ENCODE assay signal across 8 mouse cellular contexts in the genomic region with DNA sequence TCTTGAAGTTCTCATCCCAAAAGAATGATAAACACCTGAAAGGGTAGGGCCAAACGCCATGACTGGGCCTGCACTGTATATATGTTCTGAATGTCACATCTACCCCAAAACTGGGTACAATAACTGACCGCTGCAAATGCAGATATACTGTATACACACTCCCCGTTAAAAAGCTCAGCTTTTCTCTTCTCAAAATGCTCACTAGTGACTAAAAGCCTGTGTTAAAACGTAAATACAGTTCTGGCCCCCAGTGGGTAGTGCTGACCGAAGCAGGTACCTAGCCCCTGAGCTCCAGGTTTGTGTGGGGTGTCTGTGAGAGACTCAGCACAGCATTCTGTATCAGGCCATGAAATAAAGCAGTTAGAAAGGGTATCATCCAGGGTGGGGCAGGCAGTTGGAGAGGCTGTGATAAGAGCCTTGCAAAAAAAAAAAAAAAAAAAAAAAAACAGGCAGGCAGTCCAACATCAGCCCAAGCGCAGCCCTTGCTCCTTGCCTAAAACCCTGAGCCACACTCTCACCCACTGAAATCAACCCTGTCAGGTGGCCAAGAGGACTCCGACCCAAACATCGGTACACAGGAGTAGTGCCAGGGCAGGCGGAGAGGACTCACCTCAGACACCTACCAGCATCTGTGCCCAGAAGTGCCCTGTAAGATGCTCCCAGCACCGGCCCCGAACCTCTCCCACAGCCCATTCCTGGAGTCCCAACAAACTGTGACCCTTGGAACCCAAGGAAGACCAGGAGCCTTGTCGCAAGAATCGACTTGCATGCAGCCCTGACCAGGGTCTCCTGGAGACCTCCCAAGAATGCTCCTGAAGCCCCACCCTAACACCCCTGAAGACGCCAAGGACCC. TPM values are rescaled to one million over a fixed set of nuclear protein-coding genes. Genes with fewer than 3 reads are reported as not detected.
DNase-seq lines count a peak whose midpoint lies in the region; ATAC-seq and TF ChIP-seq lines count a peak whose summit lies in the region.

No protein-coding gene starts in this region.

- H3K4me2 ChIP-seq in forebrain, embryonic 11.5 days (ENCODE audit: low read depth, low read length, severe bottlenecking): peak overlapping the region; percentile 70
- H3K4me2 ChIP-seq in intestine, embryonic 16.5 days (ENCODE audit: low read depth, low read length): peak overlapping the region; percentile 89
- H3K4me2 ChIP-seq in liver, postnatal 0 days (ENCODE audit: low read depth, low read length): peak overlapping the region; percentile 91

- peaks cover 18% of the 10 kb centered on the region for H3K4me1 ChIP-seq in testis, adult 2 months (ENCODE audit: control insufficient read depth, insufficient read depth, low read length)
- peaks cover 8% of the 10 kb centered on the region; the same call in 1 of the 2 replicates for H3K4me1 ChIP-seq in forebrain, embryonic 11.5 days (replicated peaks; ENCODE audit: control insufficient read depth, insufficient read depth, low read length)
- peaks cover 19% of the 10 kb centered on the region for H3K4me1 ChIP-seq in intestine, embryonic 16.5 days (ENCODE audit: control insufficient read depth, insufficient read depth, low read length)
- H3K4me1 ChIP-seq in liver, postnatal 0 days (ENCODE audit: insufficient read depth): peaks cover 55% of the 10 kb centered on the region

- no peak for TF ChIP-seq CTCF in testis, adult 2 months (IDR thresholded peaks at IDR 0.05; ENCODE audit: control insufficient read depth, insufficient read depth, insufficient replicate concordance, low read depth, low read length)
- TF ChIP-seq CTCF in liver, postnatal 0 days (IDR thresholded peaks at IDR 0.05; ENCODE audit: low read depth): no peak

- H3K9ac ChIP-seq in forebrain, embryonic 11.5 days (ENCODE audit: low read length): peak overlapping the region; percentile 84
- peak overlapping the region; percentile 79 for H3K9ac ChIP-seq in intestine, embryonic 16.5 days (ENCODE audit: low read depth, low read length)
- peak overlapping the region; percentile 95 for H3K9ac ChIP-seq in liver, postnatal 0 days (replicated peaks)

- H3K9me3 ChIP-seq in forebrain, embryonic 11.5 days (ENCODE audit: control insufficient read depth, low read length): no peaks in the 10 kb centered on the region
- no peaks in the 10 kb centered on the region for H3K9me3 ChIP-seq in intestine, embryonic 16.5 days (ENCODE audit: control insufficient read depth, low read length)
- H3K9me3 ChIP-seq in liver, postnatal 0 days (ENCODE audit: low read length): no peaks in the 10 kb centered on the region

- no peaks in the 10 kb centered on the region for H3K27me3 ChIP-seq in testis, adult 2 months (ENCODE audit: control insufficient read depth, insufficient read depth, low read length)
- H3K27me3 ChIP-seq in forebrain, embryonic 11.5 days (ENCODE audit: control insufficient read depth, insufficient read depth, low read length): no peaks in the 10 kb centered on the region
- no peaks in the 10 kb centered on the region for H3K27me3 ChIP-seq in intestine, embryonic 16.5 days (replicated peaks; ENCODE audit: control insufficient read depth, insufficient read depth, low read length)
- H3K27me3 ChIP-seq in liver, postnatal 0 days (ENCODE audit: insufficient read depth, low read length): no peaks in the 10 kb centered on the region

- 53% methylated on average over 14 of the region's 14 CpGs for WGBS in forebrain, embryonic 11.5 days
- WGBS in intestine, embryonic 16.5 days: 55% methylated on average over 14 of the region's 14 CpGs
- WGBS in liver, postnatal 0 days (ENCODE audit: insufficient replicate concordance): 27% methylated on average over 14 of the region's 14 CpGs

- ATAC-seq in forebrain, embryonic 11.5 days (replicated peaks; ENCODE audit: low FRiP score): peak; percentile 13; the same call in 1 of the 2 replicates
- ATAC-seq in intestine, embryonic 16.5 days: peak; percentile 9
- peak; percentile 54 for ATAC-seq in liver, postnatal 0 days

- DNase-seq in testis, postnatal 10 days (ENCODE audit: low spot score): no peak
- DNase-seq in forebrain, embryonic 11.5 days (ENCODE audit: low spot score): no peak
- peak; percentile 62 for DNase-seq in liver, postnatal 0 days
- no peak for DNase-seq in natural killer cell, adult 2 months (ENCODE audit: low spot score in 2 of 2)
- DNase-seq in frontal cortex, adult 2 months (ENCODE audit: extremely low spot score in 1 of 2, low spot score in 1 of 2): no peak
- no peak for DNase-seq in testis, postnatal 14 days (ENCODE audit: low spot score)

- H3K4me3 ChIP-seq in testis, adult 2 months (ENCODE audit: control insufficient read depth, low read depth, low read length): peak overlapping the region; percentile 97
- peak overlapping the region; percentile 68 for H3K4me3 ChIP-seq in forebrain, embryonic 11.5 days (ENCODE audit: low read depth, low read length)
- H3K4me3 ChIP-seq in intestine, embryonic 16.5 days (ENCODE audit: low read length): peak overlapping the region; percentile 80
- H3K4me3 ChIP-seq in liver, postnatal 0 days (ENCODE audit: low read depth, low read length): peak overlapping the region; percentile 93

- no peak for TF ChIP-seq POLR2A in testis, adult 2 months (IDR thresholded peaks at IDR 0.05; ENCODE audit: control insufficient read depth, low read depth, low read length)

- H3K27ac ChIP-seq in testis, adult 2 months (ENCODE audit: control insufficient read depth, insufficient read depth, low read depth, low read length): no peak overlapping the region; the same call in 1 of the 2 replicates
- H3K27ac ChIP-seq in forebrain, embryonic 11.5 days (ENCODE audit: low read depth, low read length): no peak overlapping the region; the same call in 1 of the 2 replicates
- peak overlapping the region; percentile 18; the same call in 1 of the 2 replicates for H3K27ac ChIP-seq in intestine, embryonic 16.5 days (ENCODE audit: low read length)
- H3K27ac ChIP-seq in liver, postnatal 0 days (ENCODE audit: low read depth): peak overlapping the region; percentile 90

- TF ChIP-seq EP300 in liver, postnatal 0 days (IDR thresholded peaks at IDR 0.05; ENCODE audit: low read depth): peak; percentile 77

- no peaks in the 10 kb centered on the region for H3K36me3 ChIP-seq in testis, adult 2 months (ENCODE audit: control insufficient read depth, insufficient read depth, low read length)
- no peaks in the 10 kb centered on the region for H3K36me3 ChIP-seq in forebrain, embryonic 11.5 days (ENCODE audit: control insufficient read depth, insufficient read depth, low read length)
- H3K36me3 ChIP-seq in intestine, embryonic 16.5 days (ENCODE audit: control insufficient read depth, insufficient read depth, low read length): no peaks in the 10 kb centered on the region
- H3K36me3 ChIP-seq in liver, postnatal 0 days (replicated peaks; ENCODE audit: insufficient read depth, low read length): peaks cover 12% of the 10 kb centered on the region

RNA-seq across cellular contexts. Expression of gene Stx2, which starts 1.0 kb away (rescaled TPM):
- 51.0 and 52.4 TPM in 2 replicates for polyA plus RNA-seq in testis, adult 2 months (2012; rRNA removed)
- 29.6 and 32.3 TPM in 2 replicates for polyA plus RNA-seq in forebrain, embryonic 11.5 days (2014; fragmentation: Nextera tagmentation; extraction: Ambion mirVana)
- 18.6 and 19.9 TPM in 2 replicates for polyA plus RNA-seq in intestine, embryonic 16.5 days (2015; fragmentation: Nextera tagmentation; extraction: Ambion mirVana)
- 30.9 and 35.6 TPM in 2 replicates for polyA plus RNA-seq in liver, postnatal 0 days (2015; fragmentation: Nextera tagmentation; extraction: Ambion mirVana)
- 37.6 and 44.6 TPM in 2 replicates for polyA plus RNA-seq in frontal cortex, adult 2 months (2012; rRNA removed)

RNA-seq across cellular contexts. Expression of gene Ran, which starts 12.5 kb away (rescaled TPM):
- polyA plus RNA-seq in testis, adult 2 months (2012; rRNA removed): 254 and 277 TPM in 2 replicates
- polyA plus RNA-seq in forebrain, embryonic 11.5 days (2014; fragmentation: Nextera tagmentation; extraction: Ambion mirVana): 917 and 946 TPM in 2 replicates
- 437 and 508 TPM in 2 replicates for polyA plus RNA-seq in intestine, embryonic 16.5 days (2015; fragmentation: Nextera tagmentation; extraction: Ambion mirVana)
- 183 and 206 TPM in 2 replicates for polyA plus RNA-seq in liver, postnatal 0 days (2015; fragmentation: Nextera tagmentation; extraction: Ambion mirVana)
- polyA plus RNA-seq in frontal cortex, adult 2 months (2012; rRNA removed): 132 and 137 TPM in 2 replicates

RNA-seq across cellular contexts. Expression of gene Rimbp2, which starts 54.0 kb away (rescaled TPM):
- 1.2 and 1.9 TPM in 2 replicates for polyA plus RNA-seq in testis, adult 2 months (2012; rRNA removed)
- 0.44 and 0.95 TPM in 2 replicates for polyA plus RNA-seq in forebrain, embryonic 11.5 days (2014; fragmentation: Nextera tagmentation; extraction: Ambion mirVana)
- polyA plus RNA-seq in intestine, embryonic 16.5 days (2015; fragmentation: Nextera tagmentation; extraction: Ambion mirVana): 0.67 and 0.84 TPM in 2 replicates
- not detected in 2 replicates for polyA plus RNA-seq in liver, postnatal 0 days (2015; fragmentation: Nextera tagmentation; extraction: Ambion mirVana)
- 100 and 102 TPM in 2 replicates for polyA plus RNA-seq in frontal cortex, adult 2 months (2012; rRNA removed)

Comparison
In these comparisons a context has a peak if more than half of its experiments do, and no peak if none do; other contexts are left out.
1. H3K27ac ChIP-seq: peak in intestine, embryonic 16.5 days (single experiment) and liver, postnatal 0 days (single experiment); none in testis, adult 2 months (single experiment) and forebrain, embryonic 11.5 days (single experiment).
2. RNA of gene Rimbp2, which starts 54.0 kb away (polyA plus RNA-seq): 100 to 102 TPM in frontal cortex, adult 2 months; 1.2 to 1.9 TPM in testis, adult 2 months, 0.67 to 0.84 TPM in intestine, embryonic 16.5 days, 0.44 to 0.95 TPM in forebrain, embryonic 11.5 days and not detected in liver, postnatal 0 days; every median in the first group is over 10 times any median in the second.
3. Peak in every context shown above with its lines, with median percentiles within 50 percentile points of each other: H3K4me3 ChIP-seq, ATAC-seq, H3K4me2 ChIP-seq and H3K9ac ChIP-seq.